Mouse (Mus musculus) forebrain, embryonic 11.5 days (tissue): Measurements from ENCODE around the gene Sdk1. TPM values are rescaled to one million over a fixed set of nuclear protein-coding genes. Genes with fewer than 3 reads are reported as not detected.

Source experiments
- ATAC-seq: fragments of 200-750 bp; cut with Nextera tagmentation; replicated peaks from 2 replicates; pipeline ENCODE4 v1.8.0; 2017; ENCODE audit warnings: moderate TSS enrichment; ENCODE audit not compliant: low FRiP score
- DNase-seq: peaks from one replicate; pipeline ENCODE4 v3.0.0-alpha.2; 2017; ENCODE audit warnings: low spot score
- H3K27ac ChIP-seq: fragments of 300-500 bp; sonication (generic); 2 replicates; pipeline ENCODE4 v1.5.1; 2014; ENCODE audit warnings: low read depth, low read length
- H3K27me3 ChIP-seq: fragments of 300-500 bp; sonication (generic); 2 replicates; pipeline ENCODE4 v1.6.1; 2014; ENCODE audit warnings: mild to moderate bottlenecking, low read length, mixed read lengths; ENCODE audit not compliant: control insufficient read depth, insufficient read depth
- H3K36me3 ChIP-seq: fragments of 300-500 bp; sonication (generic); 2 replicates; pipeline ENCODE4 v1.6.1; 2014; ENCODE audit warnings: mild to moderate bottlenecking, low read length, moderate library complexity, mixed read lengths; ENCODE audit not compliant: control insufficient read depth, insufficient read depth
- H3K4me1 ChIP-seq: fragments of 300-500 bp; sonication (generic); replicated peaks from 2 replicates; pipeline ENCODE4 v1.6.1; 2014; ENCODE audit warnings: low read length, mixed read lengths; ENCODE audit not compliant: control insufficient read depth, insufficient read depth
- H3K4me2 ChIP-seq: fragments of 300-500 bp; sonication (generic); 2 replicates; pipeline ENCODE4 v1.6.1; 2014; ENCODE audit warnings: low read depth, mild to moderate bottlenecking, low read length, moderate library complexity, mixed read lengths; ENCODE audit not compliant: severe bottlenecking
- H3K4me3 ChIP-seq: fragments of 300-500 bp; sonication (generic); 2 replicates; pipeline ENCODE4 v1.5.1; 2014; ENCODE audit warnings: low read depth, low read length
- H3K9ac ChIP-seq: fragments of 300-500 bp; sonication (generic); 2 replicates; pipeline ENCODE4 v1.6.1; 2014; ENCODE audit warnings: low read length
- H3K9me3 ChIP-seq: fragments of 300-500 bp; sonication (generic); 2 replicates; pipeline ENCODE4 v1.6.1; 2016; ENCODE audit warnings: low read length, mixed read lengths; ENCODE audit not compliant: control insufficient read depth
- WGBS: fragments of 180-500 bp; shearing (Covaris S2); extraction: QIAGEN DNeasy Blood & Tissue Kit; methylation state at CpG from one replicate; pipeline ENCODE4 v1.1.7; 2014; 5-methylcytosine and 5-hydroxymethylcytosine counted together
- polyA plus RNA-seq: library from polyadenylated mRNA; unstranded; fragments of >200 nt; fragmentation: Nextera tagmentation; extraction: Ambion mirVana; gene quantifications from 2 replicates; pipeline ENCODE4 v1.2.1, GENCODE M21; 2014

Gene Sdk1
- polyA plus RNA-seq, 1 experiment from 2014 or later: 0.64 TPM

DNA sequence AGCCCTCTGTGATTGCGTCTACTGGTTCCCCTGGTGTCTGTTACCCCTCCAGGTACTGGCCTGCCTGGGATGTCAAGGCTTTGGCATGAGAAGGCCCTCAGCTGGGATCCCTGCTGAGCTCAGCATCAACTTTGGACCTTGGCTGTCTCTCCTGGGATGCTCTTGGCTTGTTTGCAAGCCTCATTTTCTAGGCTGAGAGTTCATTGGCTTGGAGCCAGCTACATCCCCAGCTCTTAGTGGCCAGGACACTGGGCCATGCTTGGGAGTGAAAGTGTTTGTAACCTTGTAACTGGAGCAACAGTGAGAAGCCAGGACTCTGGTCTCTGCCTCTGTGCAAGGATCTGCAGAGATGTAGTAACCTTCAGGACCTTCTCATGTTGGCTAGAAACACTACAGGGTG, 333.0 kb downstream of the Sdk1 start:
- Histone ChIP-seq H3K9ac (no peak overlapping the region), H3K36me3 (no peaks in the 10 kb centered on the region), H3K4me1 (no peaks in the 10 kb centered on the region), H3K27ac (no peak overlapping the region), H3K4me2 (no peak overlapping the region), H3K4me3 (no peak overlapping the region), H3K9me3 (no peaks in the 10 kb centered on the region), H3K27me3 (no peaks in the 10 kb centered on the region)
- WGBS: 88% methylated on average over 1 of the region's 1 CpGs
- no peak for DNase-seq
- no peak for ATAC-seq

DNA sequence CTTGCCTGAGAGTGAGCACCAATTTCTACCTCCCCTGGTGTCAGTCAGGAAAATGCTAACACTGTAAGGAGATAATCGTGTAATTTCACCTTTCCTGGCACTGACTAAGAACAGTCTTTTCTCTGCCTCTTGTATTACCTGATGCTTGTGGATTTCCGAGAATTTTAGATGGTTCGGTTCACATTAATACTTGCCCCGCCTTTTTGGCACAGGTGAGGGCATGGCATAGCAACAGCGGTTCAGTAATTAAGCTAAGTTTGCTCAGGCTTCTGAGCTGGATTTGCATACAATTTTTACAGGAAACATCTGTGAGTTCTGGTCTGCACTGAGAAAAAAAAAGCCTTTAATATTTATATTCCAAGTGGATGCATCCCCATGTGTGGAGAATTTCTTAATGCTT, 350.0 kb downstream of the Sdk1 start:
- Histone ChIP-seq H3K4me2 (no peak overlapping the region), H3K27ac (no peak overlapping the region), H3K4me1 (no peaks in the 10 kb centered on the region), H3K27me3 (no peaks in the 10 kb centered on the region), H3K9ac (no peak overlapping the region), H3K36me3 (no peaks in the 10 kb centered on the region), H3K9me3 (no peaks in the 10 kb centered on the region), H3K4me3 (no peak overlapping the region)
- DNase-seq (no peak), ATAC-seq (no peak)
- 93% methylated on average over 5 of the region's 5 CpGs for WGBS

DNA sequence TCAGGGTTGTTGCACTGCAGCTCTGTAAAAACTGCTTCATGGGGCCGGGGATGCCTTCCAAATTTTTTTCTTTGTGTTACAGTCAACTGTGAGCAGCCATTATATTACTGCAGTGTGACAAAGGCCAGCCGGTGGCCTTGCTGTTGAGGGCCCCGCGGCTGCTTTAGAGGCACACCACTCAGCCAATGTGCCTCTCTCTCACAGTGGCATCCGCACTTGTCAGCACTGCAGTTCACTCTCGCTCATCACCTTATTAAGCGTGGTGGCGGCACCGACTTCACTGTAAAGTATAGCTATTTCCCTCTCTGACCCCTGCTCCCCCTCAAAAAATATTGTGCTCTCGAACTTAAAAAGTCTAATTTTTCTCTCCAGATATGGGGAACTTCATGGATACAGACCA, 371.4 kb downstream of the Sdk1 start:
- no peak overlapping the region for H3K4me2 ChIP-seq
- no peak overlapping the region for H3K4me3 ChIP-seq
- WGBS: 75% methylated on average over 10 of the region's 10 CpGs
- no peaks in the 10 kb centered on the region for H3K36me3 ChIP-seq
- H3K9me3 ChIP-seq: no peaks in the 10 kb centered on the region
- H3K27me3 ChIP-seq: no peaks in the 10 kb centered on the region
- no peak for ATAC-seq
- no peak overlapping the region for H3K9ac ChIP-seq
- H3K27ac ChIP-seq: no peak overlapping the region
- no peak for DNase-seq
- H3K4me1 ChIP-seq: no peaks in the 10 kb centered on the region

DNA sequence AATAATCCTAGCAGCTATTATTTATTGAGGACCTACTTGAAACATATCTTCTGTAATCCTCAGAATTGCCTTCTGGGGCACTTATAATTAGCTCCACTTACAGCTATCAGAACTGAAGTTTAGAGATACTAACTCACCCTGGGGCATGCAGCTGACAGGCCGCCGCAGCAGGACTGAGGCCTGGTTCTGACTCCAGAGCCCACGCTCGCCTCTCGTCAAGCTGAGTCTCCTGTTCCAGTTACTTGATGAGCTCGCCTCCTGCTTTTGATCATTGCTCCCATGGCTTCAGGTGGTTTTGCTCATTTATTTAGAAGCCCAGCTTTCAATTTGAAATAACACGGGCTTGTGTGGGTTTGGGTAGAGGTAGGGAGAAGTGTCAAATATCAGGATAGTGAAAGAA, 374.5 kb downstream of the Sdk1 start:
- H3K4me2 ChIP-seq: no peak overlapping the region
- no peak overlapping the region for H3K27ac ChIP-seq
- H3K27me3 ChIP-seq: no peaks in the 10 kb centered on the region
- no peak overlapping the region for H3K9ac ChIP-seq
- no peaks in the 10 kb centered on the region for H3K36me3 ChIP-seq
- H3K4me3 ChIP-seq: no peak overlapping the region
- 64% methylated on average over 7 of the region's 7 CpGs for WGBS
- no peaks in the 10 kb centered on the region for H3K9me3 ChIP-seq
- no peaks in the 10 kb centered on the region for H3K4me1 ChIP-seq
- no peak for ATAC-seq
- no peak for DNase-seq

DNA sequence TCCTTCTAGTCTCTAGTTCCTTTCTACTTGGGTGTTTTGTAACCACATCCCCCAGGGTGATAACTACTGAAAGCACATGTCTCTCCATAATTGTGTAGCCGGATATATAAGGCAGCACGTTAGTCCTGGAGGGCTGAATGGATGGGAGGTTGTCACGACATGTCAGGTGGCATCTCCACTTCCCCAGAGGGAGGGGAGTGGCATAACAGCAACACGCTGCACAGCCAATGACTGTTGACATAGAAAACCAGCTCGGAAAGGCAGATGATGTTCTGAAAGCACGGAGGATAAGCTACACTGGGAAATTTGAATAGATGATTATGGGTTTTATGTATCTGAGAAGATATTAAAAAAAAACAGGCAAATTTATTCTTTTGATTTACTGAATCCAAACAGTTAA, 376.4 kb downstream of the Sdk1 start:
- no peaks in the 10 kb centered on the region for H3K4me1 ChIP-seq
- H3K27me3 ChIP-seq: no peaks in the 10 kb centered on the region
- H3K9me3 ChIP-seq: no peaks in the 10 kb centered on the region
- no peak for ATAC-seq
- DNase-seq: no peak
- H3K4me2 ChIP-seq: no peak overlapping the region
- no peak overlapping the region for H3K27ac ChIP-seq
- no peaks in the 10 kb centered on the region for H3K36me3 ChIP-seq
- H3K9ac ChIP-seq: no peak overlapping the region
- no peak overlapping the region for H3K4me3 ChIP-seq
- WGBS: 62% methylated on average over 6 of the region's 6 CpGs

DNA sequence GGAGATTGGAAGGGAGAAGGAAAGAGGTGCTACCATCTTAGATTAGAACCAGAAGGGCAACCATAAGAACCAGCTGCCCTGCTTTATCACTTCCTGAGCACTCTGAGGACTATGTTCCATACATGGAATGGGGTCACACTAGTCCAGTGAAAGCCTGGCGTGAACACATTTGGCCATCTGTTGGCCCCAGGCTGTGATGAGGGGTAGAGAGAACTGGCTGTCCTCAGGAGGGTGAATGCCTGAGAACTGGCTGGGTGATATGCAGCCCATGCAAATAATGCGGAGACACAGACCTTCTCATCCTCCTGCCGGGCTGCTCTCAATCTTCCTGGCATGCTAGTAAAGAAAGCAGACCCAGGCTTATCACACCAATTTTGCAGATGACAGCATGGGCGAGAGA, 384.1 kb downstream of the Sdk1 start:
- no peak overlapping the region for H3K9ac ChIP-seq
- no peaks in the 10 kb centered on the region for H3K9me3 ChIP-seq
- H3K36me3 ChIP-seq: no peaks in the 10 kb centered on the region
- ATAC-seq (no peak), DNase-seq (no peak)
- H3K4me1 ChIP-seq: no peaks in the 10 kb centered on the region
- H3K27ac ChIP-seq: no peak overlapping the region
- no peaks in the 10 kb centered on the region for H3K27me3 ChIP-seq
- H3K4me3 ChIP-seq: no peak overlapping the region
- WGBS: 90% methylated on average over 4 of the region's 4 CpGs
- H3K4me2 ChIP-seq: no peak overlapping the region

DNA sequence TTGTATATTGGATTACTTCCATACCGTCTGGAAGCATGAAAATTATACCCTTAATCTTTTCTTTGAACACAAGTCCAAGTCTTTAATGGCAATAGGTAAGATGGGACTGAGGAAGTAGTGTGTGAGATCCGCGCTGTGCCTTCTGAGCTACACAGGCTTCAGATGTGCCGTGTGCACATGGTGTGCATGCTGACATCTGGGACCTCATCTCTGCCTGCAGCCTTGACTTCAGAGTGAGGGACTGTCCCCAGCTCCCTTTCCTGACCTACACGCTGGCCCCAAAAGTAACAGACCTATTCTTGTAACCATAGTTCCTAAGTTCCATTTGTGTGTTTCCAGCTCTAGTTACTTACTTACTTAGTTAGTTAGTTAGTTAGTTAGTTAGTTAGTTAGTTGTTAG, 390.4 kb downstream of the Sdk1 start:
- H3K4me2 ChIP-seq: no peak overlapping the region
- no peak overlapping the region for H3K9ac ChIP-seq
- no peak overlapping the region for H3K27ac ChIP-seq

DNA sequence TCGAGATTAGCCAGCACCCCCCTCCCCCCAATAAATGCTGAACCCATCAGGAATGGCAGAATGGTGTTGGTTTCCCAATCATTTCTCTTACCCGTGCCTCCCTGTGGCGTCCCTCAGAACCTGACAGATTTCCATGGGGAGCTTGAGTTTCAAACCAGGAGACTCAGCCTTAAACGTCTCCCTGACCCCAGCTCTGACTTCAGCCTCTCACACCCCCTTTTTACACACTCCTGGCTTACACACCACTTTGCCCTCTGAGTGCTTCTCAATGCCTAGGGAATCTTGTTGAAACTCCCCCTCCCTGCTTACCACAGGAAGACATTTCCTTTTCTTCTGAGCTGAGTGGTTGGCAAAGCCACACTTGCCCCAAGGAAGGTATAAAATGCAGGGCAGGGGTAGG, 392.0 kb downstream of the Sdk1 start:
- H3K36me3 ChIP-seq: no peaks in the 10 kb centered on the region
- H3K9me3 ChIP-seq: no peaks in the 10 kb centered on the region
- H3K27me3 ChIP-seq: no peaks in the 10 kb centered on the region
- no peak overlapping the region for H3K4me3 ChIP-seq
- WGBS: 67% methylated on average over 4 of the region's 4 CpGs
- no peak overlapping the region for H3K27ac ChIP-seq
- DNase-seq: no peak
- H3K4me1 ChIP-seq: no peaks in the 10 kb centered on the region
- H3K9ac ChIP-seq: no peak overlapping the region
- H3K4me2 ChIP-seq: no peak overlapping the region
- ATAC-seq: no peak

More for the DNA sequence above, 390.4 kb downstream of the Sdk1 start:
- Histone ChIP-seq H3K4me1 (no peaks in the 10 kb centered on the region), H3K9me3 (no peaks in the 10 kb centered on the region), H3K27me3 (no peaks in the 10 kb centered on the region), H3K36me3 (no peaks in the 10 kb centered on the region), H3K4me3 (no peak overlapping the region)
- ATAC-seq (no peak), DNase-seq (no peak)
- 87% methylated on average over 5 of the region's 5 CpGs for WGBS

DNA sequence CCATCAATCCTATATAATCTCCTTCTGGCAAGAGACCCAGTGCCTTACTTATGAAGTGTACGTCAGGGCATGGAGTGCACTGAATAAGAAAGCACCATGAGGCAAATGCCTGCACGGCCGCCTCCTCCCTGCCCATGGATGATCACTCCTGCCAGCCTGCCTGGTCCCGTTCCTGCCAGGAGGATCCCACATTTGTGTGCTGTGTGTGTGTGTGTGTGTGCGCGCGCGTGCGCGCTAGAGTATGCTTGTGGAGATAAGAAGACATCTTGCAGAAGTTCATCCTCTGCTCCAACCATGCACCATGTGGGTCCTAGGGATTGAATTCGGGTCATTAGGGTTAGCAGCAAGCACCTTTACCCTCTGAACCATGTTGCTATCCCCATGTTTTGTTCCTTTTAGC, 395.1 kb downstream of the Sdk1 start:
- H3K9me3 ChIP-seq: no peaks in the 10 kb centered on the region
- H3K9ac ChIP-seq: no peak overlapping the region
- DNase-seq: no peak
- no peak overlapping the region for H3K27ac ChIP-seq
- WGBS: 92% methylated on average over 11 of the region's 11 CpGs
- no peaks in the 10 kb centered on the region for H3K27me3 ChIP-seq
- ATAC-seq: no peak
- no peaks in the 10 kb centered on the region for H3K4me1 ChIP-seq
- H3K36me3 ChIP-seq: no peaks in the 10 kb centered on the region
- H3K4me2 ChIP-seq: no peak overlapping the region
- H3K4me3 ChIP-seq: no peak overlapping the region
